Mouse (Mus musculus) bone marrow, adult 2 months (tissue): ENCODE measurements around the gene Cwf19l1.
"Not testable (repeated sequence)": the region's sequence is repeated elsewhere in the genome, so short reads cannot be mapped to it uniquely, and the experiment has no call there.

ENCODE experiments used
- CTCF ChIP-seq: fragments of 200-500 bp; IDR thresholded peaks from 2 replicates; pipeline ENCODE4 v1.5.1; 2011; ENCODE audit warnings: low read length, control low read depth; ENCODE audit not compliant: control insufficient read depth, insufficient read depth
- POLR2A ChIP-seq: fragments of 200-500 bp; IDR thresholded peaks from 2 replicates; pipeline ENCODE4 v1.6.1; 2011; ENCODE audit warnings: low read depth, mild to moderate bottlenecking, control low read depth, low read length, borderline replicate concordance; ENCODE audit not compliant: control insufficient read depth

GRCm38 (mm10) chr19:44120686-44121085 lies 15.0 kb downstream of the Cwf19l1 start:
- TF ChIP-seq POLR2A, CTCF: not testable (repeated sequence)
